Mouse (Mus musculus): ENCODE measurements around the gene Smc4. TPM values are rescaled to one million over a fixed set of nuclear protein-coding genes. Genes with fewer than 3 reads are reported as not detected.

Smc4 gene
- 142 and 183 TPM in 2 replicates for total RNA-seq (2023)

DNA sequence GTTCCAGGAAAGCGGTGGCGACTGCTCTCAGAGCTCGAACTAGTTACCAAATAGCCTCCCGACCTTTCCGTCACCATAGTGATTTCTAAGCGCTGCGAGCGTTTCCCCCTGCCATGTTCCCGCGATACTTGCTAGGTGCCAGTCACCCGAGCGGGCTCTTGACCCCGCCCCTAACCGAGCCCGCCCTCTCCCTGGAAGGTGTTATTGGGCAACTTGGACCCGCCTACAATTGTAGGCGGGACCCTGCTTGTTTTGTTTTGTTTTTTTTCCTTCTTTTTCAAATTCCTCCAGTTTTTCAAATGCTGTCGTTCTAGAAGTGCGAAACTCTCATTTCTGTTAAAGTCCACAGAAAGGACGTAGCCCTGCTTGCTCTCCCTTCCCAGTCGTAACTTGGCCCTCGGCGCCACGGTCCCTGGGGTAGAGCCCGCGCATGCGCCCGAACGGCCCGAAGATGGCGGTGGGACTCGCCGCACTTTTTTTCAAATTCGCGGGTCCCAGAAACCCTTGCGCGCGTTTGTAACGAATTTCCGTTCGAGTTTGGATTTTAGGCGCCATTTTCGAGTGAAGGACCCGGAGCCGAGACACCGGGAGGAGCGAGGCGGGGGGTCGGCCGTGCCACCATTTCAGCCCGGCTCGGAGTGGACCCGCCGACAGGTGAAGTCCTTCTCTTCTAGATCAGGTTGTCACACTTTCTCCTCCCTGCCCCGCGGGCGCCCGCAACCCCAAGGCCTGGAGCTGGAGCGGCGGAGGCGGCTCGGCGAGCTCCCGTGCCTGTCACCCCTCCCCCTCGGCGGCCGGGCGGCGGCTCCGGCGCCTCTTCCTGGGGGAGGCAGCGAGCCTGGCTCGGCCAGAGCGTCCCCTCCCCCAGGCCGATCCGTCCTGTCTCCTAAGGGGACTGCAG is at the start of gene Smc4, which contains the start of gene Ift80:
Gene Smc4, plus strand, starts transcription at position 302 of the 901 bp plus-strand sequence.
Gene Ift80, minus strand, starts transcription at position 134 of the 901 bp plus-strand sequence.

DNA sequence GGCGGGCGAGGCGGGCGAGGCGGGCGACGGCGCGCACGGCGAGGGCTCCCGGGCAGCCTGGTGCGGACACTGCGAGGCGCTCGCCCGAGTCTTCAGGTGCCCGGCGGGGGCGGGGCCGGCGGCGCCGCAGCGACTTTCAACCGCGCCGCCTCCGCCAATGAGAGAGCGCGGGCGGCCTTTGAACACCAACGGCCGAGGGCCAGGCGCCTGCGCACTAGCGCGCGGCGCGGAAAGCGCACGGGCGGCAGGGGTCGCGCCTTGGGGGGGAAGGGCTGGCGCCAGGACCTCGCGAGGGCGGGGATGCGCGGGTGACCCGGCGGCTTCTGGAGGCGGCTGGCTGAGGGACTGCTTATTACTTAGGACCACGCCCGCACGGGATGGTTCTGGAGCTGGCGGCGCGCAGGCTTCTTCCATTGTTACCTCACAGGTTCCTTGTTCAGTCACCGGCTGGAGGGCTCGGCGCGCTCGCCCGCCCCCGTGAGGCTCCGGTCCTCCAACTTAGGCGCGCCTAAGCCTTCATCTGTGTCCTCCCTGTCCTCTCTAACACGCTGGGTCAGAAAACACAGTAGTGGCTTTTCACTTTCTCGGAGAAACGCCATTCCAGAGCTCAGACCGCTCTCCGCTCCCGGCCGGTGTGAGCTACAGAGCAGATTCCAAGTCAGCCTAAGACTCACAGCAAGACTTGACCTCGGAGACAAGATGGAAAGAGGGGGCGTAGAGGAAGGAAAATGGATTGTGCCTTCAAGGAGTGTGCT is 40.3 kb downstream of the Smc4 start, which contains the start of gene Trim59:
Gene Trim59, minus strand, starts transcription at position 111 of the 755 bp plus-strand sequence.

Other genes starting within 250 kb of the Smc4 start
- gene 1110032F04Rik, start 135.2 kb upstream of the Smc4 start, total RNA-seq (2023), result not detected in 2 replicates
- 7.2 and 12.5 TPM in 2 replicates for gene Ift80, start 168 bp upstream of the Smc4 start, total RNA-seq (2023)
- gene Trim59, start 40.0 kb downstream of the Smc4 start, total RNA-seq (2023), result 22.4 and 24.7 TPM in 2 replicates
- gene Kpna4, start 122.4 kb downstream of the Smc4 start, total RNA-seq (2023), result 162 and 205 TPM in 2 replicates
- not detected in 2 replicates for gene Arl14, start 217.7 kb downstream of the Smc4 start, total RNA-seq (2023)